Mouse (Mus musculus) midbrain, embryonic 11.5 days (tissue): Measurements from ENCODE around the gene Spatc1l. TPM values are rescaled to one million over a fixed set of nuclear protein-coding genes. Genes with fewer than 3 reads are reported as not detected.

ENCODE experiments used
- ATAC-seq: fragments of 200-750 bp; cut with Nextera tagmentation; 2 replicates; pipeline ENCODE4 v1.8.0; 2017; ENCODE audit warnings: moderate TSS enrichment, moderate library complexity; ENCODE audit not compliant: low FRiP score
- DNase-seq: peaks from one replicate; pipeline ENCODE4 v3.0.0; 2015; ENCODE audit warnings: low spot score; ENCODE audit errors: missing footprints
- H3K27ac ChIP-seq: fragments of 300-500 bp; sonication (generic); 2 replicates; pipeline ENCODE4 v1.5.1; 2014; ENCODE audit warnings: low read depth, low read length
- H3K27me3 ChIP-seq: fragments of 300-500 bp; sonication (generic); 2 replicates; pipeline ENCODE4 v1.6.1; 2014; ENCODE audit warnings: mild to moderate bottlenecking, low read length, moderate library complexity, mixed read lengths; ENCODE audit not compliant: control insufficient read depth, insufficient read depth
- H3K36me3 ChIP-seq: fragments of 300-500 bp; sonication (generic); 2 replicates; pipeline ENCODE4 v1.6.1; 2014; ENCODE audit warnings: mild to moderate bottlenecking, low read length, moderate library complexity, mixed read lengths; ENCODE audit not compliant: control insufficient read depth, insufficient read depth
- H3K4me1 ChIP-seq: fragments of 300-500 bp; sonication (generic); 2 replicates; pipeline ENCODE4 v1.6.1; 2014; ENCODE audit warnings: low read length; ENCODE audit not compliant: control insufficient read depth, insufficient read depth
- H3K4me2 ChIP-seq: fragments of 300-500 bp; sonication (generic); 2 replicates; pipeline ENCODE4 v1.6.1; 2014; ENCODE audit warnings: mild to moderate bottlenecking, moderate library complexity
- H3K4me3 ChIP-seq: fragments of 300-500 bp; sonication (generic); 2 replicates; pipeline ENCODE4 v1.5.1; 2014; ENCODE audit warnings: low read depth, low read length
- H3K9ac ChIP-seq: fragments of 300-500 bp; sonication (generic); 2 replicates; pipeline ENCODE4 v1.6.1; 2014; ENCODE audit warnings: low read length
- H3K9me3 ChIP-seq: fragments of 300-500 bp; sonication (generic); 2 replicates; pipeline ENCODE4 v1.6.1; 2016; ENCODE audit warnings: low read length; ENCODE audit not compliant: control insufficient read depth
- WGBS: fragments of 180-500 bp; shearing (Covaris S2); extraction: QIAGEN DNeasy Blood & Tissue Kit; methylation state at CpG from one replicate; pipeline ENCODE4 v1.1.7; 2014; 5-methylcytosine and 5-hydroxymethylcytosine counted together
- polyA plus RNA-seq: library from polyadenylated mRNA; unstranded; fragments of >200 nt; fragmentation: Nextera tagmentation; extraction: Ambion mirVana; gene quantifications from 2 replicates; pipeline ENCODE4 v1.2.1, GENCODE M21; 2014

Gene Spatc1l
- polyA plus RNA-seq, 1 experiment from 2014 or later = not detected

GRCm38 (mm10) chr10:76575374-76575773, 13.3 kb downstream of the Spatc1l start, which contains the start of gene Ftcd:
Gene Ftcd (plus strand): TSS chr10:76575648.
- no peak within 1 kb of the TSS for H3K4me2 ChIP-seq
- no peak for DNase-seq
- no peak for ATAC-seq
- H3K9me3 ChIP-seq = no peaks in the 10 kb centered on the region
- 85% methylated on average over 3 of the region's 3 CpGs for WGBS
- no peak within 1 kb of the TSS for H3K4me3 ChIP-seq
- no peaks in the 10 kb centered on the region for H3K36me3 ChIP-seq
- no peaks in the 10 kb centered on the region for H3K4me1 ChIP-seq
- H3K9ac ChIP-seq = no peak within 1 kb of the TSS
- no peaks in the 10 kb centered on the region for H3K27me3 ChIP-seq
- H3K27ac ChIP-seq = no peak within 1 kb of the TSS

GRCm38 (mm10) chr10:76576920-76577319, 14.8 kb downstream of the Spatc1l start:
- Histone ChIP-seq H3K9ac (no peak overlapping the region), H3K9me3 (no peaks in the 10 kb centered on the region), H3K27ac (no peak overlapping the region), H3K27me3 (no peaks in the 10 kb centered on the region), H3K4me2 (no peak overlapping the region), H3K4me1 (no peaks in the 10 kb centered on the region), H3K4me3 (no peak overlapping the region), H3K36me3 (no peaks in the 10 kb centered on the region)
- WGBS = 81% methylated on average over 7 of the region's 7 CpGs
- no peak for DNase-seq
- ATAC-seq = no peak

- Histone ChIP-seq H3K4me3 (no peak overlapping the region), H3K4me1 (no peaks in the 10 kb centered on the region), H3K36me3 (no peaks in the 10 kb centered on the region), H3K27ac (no peak overlapping the region), H3K4me2 (no peak overlapping the region), H3K9ac (no peak overlapping the region; the same call in 1 of the 2 replicates), H3K9me3 (no peaks in the 10 kb centered on the region), H3K27me3 (no peaks in the 10 kb centered on the region; the same call in 1 of the 2 replicates)
- DNase-seq (no peak), ATAC-seq (no peak)
- 12% methylated on average over 10 of the region's 10 CpGs for WGBS
Observed at GRCm38 (mm10) chr10:76584138-76584537, 22.1 kb downstream of the Spatc1l start.

- Histone ChIP-seq H3K9me3 (no peaks in the 10 kb centered on the region), H3K36me3 (no peaks in the 10 kb centered on the region), H3K4me2 (no peak overlapping the region), H3K27me3 (no peaks in the 10 kb centered on the region; the same call in 1 of the 2 replicates), H3K4me3 (no peak overlapping the region), H3K4me1 (no peaks in the 10 kb centered on the region), H3K9ac (no peak overlapping the region), H3K27ac (no peak overlapping the region)
- ATAC-seq (no peak), DNase-seq (no peak)
- 79% methylated on average over 1 of the region's 1 CpGs for WGBS
Observed at GRCm38 (mm10) chr10:76586190-76586589, 24.1 kb downstream of the Spatc1l start.

GRCm38 (mm10) chr10:76590197-76590596, 28.1 kb downstream of the Spatc1l start:
- no peak overlapping the region for H3K4me3 ChIP-seq
- no peak overlapping the region for H3K9ac ChIP-seq
- H3K4me2 ChIP-seq = no peak overlapping the region
- H3K36me3 ChIP-seq = no peaks in the 10 kb centered on the region
- no peak overlapping the region for H3K27ac ChIP-seq
- no peaks in the 10 kb centered on the region for H3K4me1 ChIP-seq
- H3K9me3 ChIP-seq = no peaks in the 10 kb centered on the region
- DNase-seq (no peak), ATAC-seq (no peak)
- WGBS = 91% methylated on average over 11 of the region's 11 CpGs
- H3K27me3 ChIP-seq = no peaks in the 10 kb centered on the region

- no peaks in the 10 kb centered on the region for H3K4me1 ChIP-seq
- H3K4me2 ChIP-seq = no peak overlapping the region
- H3K27me3 ChIP-seq = no peaks in the 10 kb centered on the region
- WGBS = 91% methylated on average over 31 of the region's 31 CpGs
- DNase-seq (no peak), ATAC-seq (no peak)
- no peaks in the 10 kb centered on the region for H3K9me3 ChIP-seq
- no peak overlapping the region for H3K27ac ChIP-seq
- no peak overlapping the region for H3K9ac ChIP-seq
- H3K4me3 ChIP-seq = no peak overlapping the region
- H3K36me3 ChIP-seq = no peaks in the 10 kb centered on the region
Observed at GRCm38 (mm10) chr10:76596338-76596737, 34.3 kb downstream of the Spatc1l start.

- no peaks in the 10 kb centered on the region for H3K4me1 ChIP-seq
- no peak for ATAC-seq
- no peaks in the 10 kb centered on the region for H3K9me3 ChIP-seq
- DNase-seq = no peak
- H3K36me3 ChIP-seq = no peaks in the 10 kb centered on the region
- WGBS = 85% methylated on average over 3 of the region's 3 CpGs
- H3K27me3 ChIP-seq = no peaks in the 10 kb centered on the region
- H3K4me3 ChIP-seq = no peak overlapping the region
- H3K9ac ChIP-seq = no peak overlapping the region
- H3K4me2 ChIP-seq = no peak overlapping the region
- no peak overlapping the region for H3K27ac ChIP-seq
Observed at GRCm38 (mm10) chr10:76602690-76603089, 40.6 kb downstream of the Spatc1l start.

- Histone ChIP-seq H3K27ac (no peak overlapping the region), H3K4me2 (no peak overlapping the region), H3K36me3 (no peaks in the 10 kb centered on the region), H3K9me3 (no peaks in the 10 kb centered on the region), H3K27me3 (no peaks in the 10 kb centered on the region), H3K4me1 (no peaks in the 10 kb centered on the region), H3K4me3 (no peak overlapping the region), H3K9ac (no peak overlapping the region)
- ATAC-seq (no peak), DNase-seq (no peak)
- WGBS = 91% methylated on average over 7 of the region's 7 CpGs
Observed at GRCm38 (mm10) chr10:76612473-76612872, 50.4 kb downstream of the Spatc1l start.
